Mouse (Mus musculus): ENCODE measurements around the gene Polr2h.

Gene Polr2h

DNA sequence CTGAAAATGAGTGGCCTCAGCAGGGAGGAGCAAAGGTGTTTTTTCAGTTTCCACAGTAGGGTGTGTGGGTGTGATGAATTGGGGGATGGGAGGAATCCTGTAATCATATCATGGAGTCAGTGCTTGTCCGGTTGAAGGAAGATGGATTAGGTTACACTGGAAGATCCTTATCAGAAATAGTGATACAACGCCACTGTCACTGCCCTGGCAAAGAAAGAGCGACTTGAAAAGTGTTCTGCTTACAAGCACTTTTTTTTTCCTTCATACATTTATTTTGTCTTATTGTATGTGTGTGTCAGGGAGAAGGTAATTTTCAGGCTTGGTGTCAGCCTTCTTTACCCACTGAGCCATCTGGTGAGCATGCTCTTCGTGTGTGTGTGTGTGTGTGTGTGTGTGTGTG lies 5.3 kb downstream of the Polr2h start:
- DNase-seq (ENCODE audit: low spot score), result no peak

DNA sequence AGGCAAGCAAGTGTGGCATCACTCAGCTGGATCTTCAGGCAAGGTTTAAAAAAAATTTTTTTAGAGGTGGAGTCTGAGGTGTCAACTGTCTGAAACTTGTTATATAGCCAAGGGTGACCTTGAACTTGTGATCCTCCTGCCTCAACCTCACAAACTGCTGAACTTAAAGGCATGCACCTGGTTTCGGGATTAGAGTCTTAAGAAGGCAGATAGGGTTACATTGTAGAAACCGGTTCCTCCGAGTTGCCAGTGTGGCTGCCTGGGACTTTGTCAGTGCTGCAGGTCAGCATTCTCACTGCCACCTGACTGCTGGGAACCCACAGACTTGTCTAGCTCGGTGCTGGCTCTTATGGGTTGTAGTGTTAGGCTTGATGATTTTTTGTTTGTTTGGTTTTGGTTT lies 5.8 kb downstream of the Polr2h start:
- no peak for DNase-seq (ENCODE audit: low spot score)

DNA sequence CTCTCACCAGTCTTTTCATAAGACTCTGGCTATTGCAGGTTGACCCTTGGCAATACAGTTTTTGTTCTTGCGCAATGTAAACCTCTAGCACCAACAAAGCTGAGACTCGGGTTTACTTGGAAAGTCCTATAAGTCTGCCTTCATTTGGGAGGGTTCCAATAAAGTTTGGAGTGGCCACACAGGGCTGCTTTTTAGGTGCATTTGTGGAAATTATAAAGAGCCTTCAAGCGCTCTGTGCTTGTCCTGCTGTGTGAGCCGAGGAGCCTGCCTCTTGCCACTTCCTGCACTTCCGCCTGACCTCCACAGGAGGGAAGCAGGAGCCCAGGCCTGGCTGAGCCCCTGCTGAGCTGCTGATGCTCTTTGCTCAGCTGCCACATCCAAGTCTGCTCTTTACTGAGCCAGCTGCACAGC lies 6.9 kb downstream of the Polr2h start:
- no peak for DNase-seq (ENCODE audit: low spot score)

DNA sequence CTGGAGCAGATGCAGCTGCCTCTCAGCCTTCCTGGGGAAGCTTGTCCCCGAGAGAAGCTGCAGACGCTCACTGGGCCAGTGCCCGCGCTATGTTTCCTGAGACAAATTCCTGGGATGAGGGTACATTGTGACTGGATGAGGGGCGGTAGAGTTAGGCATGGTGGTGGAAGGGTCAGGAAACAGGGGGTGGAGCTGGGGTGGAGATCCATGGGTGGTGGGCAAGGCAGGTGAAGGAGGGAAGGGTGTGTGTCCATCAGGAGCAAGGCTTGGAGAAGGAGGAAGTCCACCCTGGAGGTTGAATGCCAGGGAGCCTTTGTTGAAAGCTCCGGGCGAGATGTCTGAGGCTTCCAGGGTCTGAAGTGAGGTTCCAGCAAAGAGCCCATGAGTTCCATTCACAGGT lies 7.9 kb downstream of the Polr2h start:
- no peak for DNase-seq (ENCODE audit: low spot score)

DNA sequence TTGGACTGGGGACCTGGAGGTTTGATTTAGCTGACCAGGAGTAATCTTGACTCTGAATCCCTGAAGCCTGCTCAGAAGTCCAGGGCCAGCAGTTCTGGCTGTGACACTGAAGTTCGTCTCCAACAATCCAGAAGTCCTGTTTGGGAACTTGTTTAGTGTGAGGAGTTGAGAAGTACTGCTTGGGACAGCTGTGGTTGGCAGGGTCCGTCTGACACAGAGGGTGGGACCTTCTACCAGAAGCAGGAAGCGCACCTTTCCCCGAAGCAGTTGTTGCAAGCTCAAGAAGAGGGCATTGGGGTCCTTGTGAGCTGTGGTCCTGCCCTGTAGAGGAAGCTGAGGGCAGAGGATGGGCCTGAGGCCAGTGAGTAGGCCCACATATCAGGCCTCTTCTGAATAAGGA lies 8.3 kb downstream of the Polr2h start:
- no peak for DNase-seq (ENCODE audit: low spot score)

DNA sequence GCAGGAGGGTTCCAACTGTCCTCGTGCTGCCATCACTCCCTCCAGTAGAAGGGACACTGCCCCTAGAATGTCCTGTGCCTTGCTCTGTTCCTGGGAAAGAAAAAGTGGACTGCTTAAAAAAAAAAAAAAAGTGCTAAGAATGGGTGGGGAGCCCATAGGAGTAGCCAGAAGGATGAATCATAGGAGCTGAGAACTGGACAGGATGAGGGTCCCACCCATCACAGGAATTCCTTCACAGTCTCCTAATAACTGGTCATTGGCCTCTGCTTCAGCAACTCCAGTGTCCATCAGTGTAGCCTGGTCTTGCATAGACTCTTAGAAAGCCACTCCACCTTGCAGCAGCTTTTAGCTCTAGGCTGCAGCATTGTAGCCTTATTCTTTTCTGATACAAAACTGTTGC lies 8.9 kb downstream of the Polr2h start:
- DNase-seq (ENCODE audit: low spot score), result no peak

DNA sequence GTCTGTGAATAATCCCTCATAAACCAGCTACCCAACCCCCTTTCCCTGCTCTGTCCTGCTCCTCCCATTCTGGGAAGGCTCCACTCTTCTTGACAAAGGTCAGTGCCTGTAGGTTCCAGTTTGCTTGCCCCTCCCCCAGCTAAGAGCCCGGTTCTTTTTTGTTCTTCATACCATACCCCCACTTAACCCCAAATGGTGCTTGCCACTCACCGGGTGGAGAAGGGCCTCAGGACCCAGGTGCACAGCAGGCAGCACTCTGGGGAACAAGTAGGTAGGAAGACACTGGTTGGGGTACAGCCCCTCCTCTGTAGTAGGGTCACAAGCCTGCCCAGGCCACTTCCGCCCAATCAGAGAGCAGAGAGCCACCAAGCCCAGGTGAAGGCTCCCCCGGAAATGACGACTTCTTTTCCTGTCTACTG lies 12.8 kb downstream of the Polr2h start:
- no peak for DNase-seq (ENCODE audit: low spot score)

DNA sequence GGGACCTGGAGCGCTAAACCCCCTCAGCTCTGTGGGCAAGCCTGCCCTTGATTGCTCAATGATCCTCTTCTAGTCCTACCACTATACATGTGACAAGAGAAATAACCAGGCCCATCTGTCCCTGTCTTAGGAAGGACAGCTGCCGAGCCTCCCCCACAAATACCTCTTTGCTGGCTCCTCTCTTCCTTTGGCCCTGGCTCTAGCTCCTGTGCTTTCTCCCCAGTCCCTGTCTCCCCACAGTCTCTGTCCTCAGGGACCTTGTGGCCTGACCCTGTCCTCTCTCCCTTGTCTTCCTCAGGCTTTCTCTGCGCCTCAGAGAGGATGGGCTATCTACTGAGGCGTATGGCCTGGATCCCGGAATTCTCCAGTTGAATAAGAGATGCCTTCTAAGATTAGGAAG lies 14.2 kb downstream of the Polr2h start:
- DNase-seq (ENCODE audit: low spot score), result no peak

DNA sequence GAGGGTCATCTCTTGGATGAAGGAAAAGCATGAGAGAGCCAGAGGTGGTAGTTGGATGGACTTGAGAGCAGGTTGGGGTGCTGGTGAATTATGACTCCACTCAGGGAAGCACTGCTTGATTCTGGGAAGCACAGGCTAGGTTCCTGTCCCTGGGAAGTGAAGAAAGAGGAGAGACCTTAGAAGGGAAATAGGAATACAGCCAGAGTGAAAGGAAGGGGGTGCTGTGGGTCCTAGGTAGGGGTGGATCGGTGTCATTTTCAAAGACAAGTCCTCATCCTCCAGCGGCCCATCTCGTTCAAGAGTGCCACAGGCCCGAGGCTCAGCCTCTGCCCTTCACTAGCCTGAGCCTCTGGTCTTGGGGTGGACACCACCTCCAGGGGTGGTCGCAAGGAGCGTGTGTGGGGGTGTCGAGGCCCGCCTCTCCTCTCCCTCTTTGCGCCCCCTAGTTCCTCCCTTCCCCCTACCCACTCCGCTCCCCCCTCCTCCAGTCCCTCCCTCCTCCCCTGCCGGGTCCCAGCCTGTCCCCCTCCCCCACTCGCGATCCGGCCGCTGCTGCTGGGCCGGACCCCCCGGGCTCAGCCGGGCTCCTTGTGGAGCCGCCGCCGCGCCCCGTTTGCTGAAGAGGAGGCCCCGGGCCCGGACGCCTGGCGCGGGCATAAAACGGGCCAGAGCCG lies 14.9 kb downstream of the Polr2h start:
- DNase-seq (ENCODE audit: low spot score), result no peak

DNA sequence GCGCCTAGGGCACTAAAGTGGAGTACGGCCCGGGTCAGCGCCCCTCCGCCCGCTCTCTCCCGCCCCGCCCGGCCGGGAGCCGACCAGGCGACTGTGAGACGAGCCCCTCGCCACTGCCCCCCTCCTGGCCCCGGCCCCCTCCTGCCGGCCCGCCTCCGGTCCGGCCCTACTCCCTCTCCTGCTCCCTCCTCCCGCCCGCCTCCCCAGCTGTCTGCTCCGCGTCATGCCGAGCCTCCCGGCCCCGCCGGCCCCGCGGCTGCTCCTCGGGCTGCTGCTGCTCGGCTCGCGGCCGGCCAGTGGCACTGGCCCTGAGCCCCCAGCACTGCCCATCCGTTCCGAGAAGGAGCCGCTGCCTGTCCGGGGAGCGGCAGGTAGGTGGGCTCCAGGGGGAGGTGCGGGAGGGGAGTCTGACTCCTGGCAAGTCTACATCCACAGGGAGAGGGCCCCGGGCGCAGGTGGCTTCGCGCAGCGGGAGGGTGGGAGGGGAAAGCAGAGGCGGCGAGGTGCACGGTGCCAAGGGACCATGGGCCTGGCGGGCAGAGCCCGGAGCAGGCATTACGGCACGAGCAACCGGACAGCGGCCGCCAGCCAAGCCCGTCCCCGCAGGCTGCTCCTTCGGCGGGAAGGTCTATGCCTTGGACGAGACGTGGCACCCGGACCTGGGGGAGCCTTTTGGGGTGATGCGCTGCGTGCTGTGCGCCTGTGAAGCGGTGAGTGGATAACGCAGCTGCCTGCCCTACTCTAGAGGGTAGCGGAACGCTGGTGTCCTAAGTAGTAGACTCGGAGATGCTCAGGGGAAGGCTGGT lies 15.7 kb downstream of the Polr2h start, which contains the start of gene Chrd:
Gene Chrd, plus strand, starts transcription at position 203 of the 806 bp plus-strand sequence.
- no peak for DNase-seq (ENCODE audit: low spot score)

DNA sequence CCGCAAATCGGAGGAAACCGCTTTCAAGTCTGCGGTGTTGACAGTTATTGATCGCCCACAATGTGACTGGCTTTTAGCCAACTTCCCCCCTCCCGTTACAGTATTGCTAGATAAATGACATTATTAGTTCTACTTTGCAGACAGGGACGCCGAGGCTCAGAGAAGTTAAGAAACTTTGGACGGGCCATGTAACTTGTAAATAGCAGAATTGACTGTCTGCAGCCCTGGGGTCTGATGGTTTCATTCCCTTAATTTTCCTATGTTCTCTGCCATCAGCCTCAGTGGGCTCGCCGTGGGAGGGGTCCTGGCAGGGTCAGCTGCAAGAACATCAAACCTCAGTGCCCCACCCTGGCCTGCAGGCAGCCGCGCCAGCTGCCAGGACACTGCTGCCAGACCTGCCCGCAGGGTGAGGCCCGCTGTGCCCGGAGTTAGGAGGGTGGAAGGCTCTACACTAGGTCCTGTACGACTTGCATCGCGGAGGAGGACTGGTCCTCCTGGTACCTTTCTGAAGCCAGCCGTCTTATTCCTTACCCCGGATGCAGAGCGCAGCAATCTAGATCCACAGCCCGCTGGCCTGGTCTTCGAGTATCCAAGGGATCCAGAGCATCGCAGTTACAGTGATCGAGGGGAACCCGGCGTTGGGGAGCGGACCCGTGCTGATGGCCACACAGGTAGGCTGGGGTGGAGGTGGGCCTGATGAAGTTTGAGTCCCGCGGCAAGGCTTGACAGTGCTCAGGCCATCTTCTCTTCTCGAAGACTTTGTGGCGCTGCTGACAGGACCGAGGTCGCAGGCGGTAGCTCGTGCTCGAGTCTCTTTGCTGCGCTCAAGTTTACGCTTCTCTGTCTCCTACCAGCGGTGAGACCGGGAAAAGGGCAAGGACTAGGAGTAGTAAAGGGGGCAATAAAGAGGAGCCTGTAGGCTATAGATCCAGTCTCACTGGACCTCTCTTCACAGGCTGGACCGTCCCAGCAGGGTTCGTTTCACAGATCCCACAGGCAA lies 16.6 kb downstream of the Polr2h start, which contains the start of gene Thpo:
Gene Thpo, minus strand, starts transcription at position 781 of the 1,000 bp plus-strand sequence.
- no peak for DNase-seq (ENCODE audit: low spot score)

DNA sequence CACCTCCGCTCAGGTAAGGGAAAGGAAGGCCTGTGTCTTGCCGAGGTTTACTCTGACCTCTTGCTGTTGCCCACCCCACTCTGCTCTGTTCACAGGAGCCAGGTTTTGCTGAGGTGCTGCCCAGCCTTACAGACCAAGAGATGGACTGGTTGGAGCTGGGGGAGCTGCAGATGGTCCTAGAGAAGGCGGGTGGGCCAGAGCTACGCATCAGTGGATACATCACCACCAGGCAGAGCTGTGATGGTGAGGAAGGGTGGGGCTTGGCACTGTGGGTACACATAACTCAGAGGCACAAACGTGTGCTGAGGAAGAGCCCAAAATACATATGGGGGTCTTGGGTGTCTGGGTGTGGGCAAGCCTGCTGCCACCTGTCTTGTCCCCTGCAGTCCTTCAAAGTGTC lies 18.2 kb downstream of the Polr2h start:
- no peak for DNase-seq (ENCODE audit: low spot score)

DNA sequence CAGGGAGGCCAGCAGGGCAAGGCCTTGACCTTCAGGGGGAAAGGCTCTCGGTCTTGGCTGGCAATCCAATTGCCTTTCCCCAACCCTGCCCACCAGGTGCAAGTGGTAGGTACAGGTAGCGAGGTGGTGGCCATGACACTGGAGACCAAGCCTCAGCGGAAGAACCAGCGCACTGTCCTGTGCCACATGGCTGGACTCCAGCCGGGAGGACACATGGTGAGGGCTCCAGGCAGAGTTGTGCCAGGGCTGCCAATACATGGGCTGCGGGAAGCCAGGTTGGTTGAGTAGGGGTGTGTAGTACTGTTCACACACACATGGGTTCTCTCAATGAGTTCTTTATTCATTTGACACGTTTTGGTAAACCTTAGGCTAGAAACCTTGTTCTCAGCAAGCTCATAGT lies 18.7 kb downstream of the Polr2h start:
- no peak for DNase-seq (ENCODE audit: low spot score)

DNA sequence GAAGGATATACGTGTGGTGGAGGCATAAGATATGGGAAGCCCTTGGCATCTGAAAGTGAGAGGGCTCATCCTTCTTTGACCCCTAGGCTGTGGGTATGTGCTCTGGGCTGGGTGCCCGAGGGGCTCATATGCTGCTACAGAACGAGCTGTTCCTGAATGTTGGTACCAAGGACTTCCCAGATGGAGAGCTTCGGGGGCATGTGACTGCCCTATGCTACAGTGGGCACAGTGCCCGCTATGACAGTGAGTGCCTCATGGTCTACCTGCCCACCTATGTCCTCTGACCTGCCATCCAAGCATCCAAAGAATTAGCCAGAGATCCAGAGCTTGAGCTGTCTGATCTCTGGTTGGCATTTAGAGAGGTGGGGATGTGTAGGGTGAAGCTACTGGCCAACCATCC lies 19.4 kb downstream of the Polr2h start:
- no peak for DNase-seq (ENCODE audit: low spot score)

DNA sequence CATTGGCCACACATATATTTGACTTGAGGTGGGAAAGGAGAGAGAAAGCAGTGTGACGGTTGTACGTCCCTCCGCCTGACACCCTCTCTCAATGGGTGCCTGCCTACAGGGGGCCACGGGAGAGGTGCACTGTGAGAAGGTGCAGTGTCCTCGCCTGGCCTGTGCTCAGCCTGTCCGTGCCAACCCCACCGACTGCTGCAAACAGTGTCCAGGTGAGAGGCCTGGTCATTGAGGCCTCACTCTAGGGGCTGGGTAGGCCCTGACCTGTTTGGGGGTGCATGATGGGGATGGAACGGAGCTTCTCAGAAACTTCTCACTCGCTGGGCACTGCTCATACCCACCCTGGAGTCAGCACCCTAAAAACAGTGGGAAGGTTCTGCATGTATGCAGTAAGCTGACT lies 22.4 kb downstream of the Polr2h start:
- no peak for DNase-seq (ENCODE audit: low spot score)

DNA sequence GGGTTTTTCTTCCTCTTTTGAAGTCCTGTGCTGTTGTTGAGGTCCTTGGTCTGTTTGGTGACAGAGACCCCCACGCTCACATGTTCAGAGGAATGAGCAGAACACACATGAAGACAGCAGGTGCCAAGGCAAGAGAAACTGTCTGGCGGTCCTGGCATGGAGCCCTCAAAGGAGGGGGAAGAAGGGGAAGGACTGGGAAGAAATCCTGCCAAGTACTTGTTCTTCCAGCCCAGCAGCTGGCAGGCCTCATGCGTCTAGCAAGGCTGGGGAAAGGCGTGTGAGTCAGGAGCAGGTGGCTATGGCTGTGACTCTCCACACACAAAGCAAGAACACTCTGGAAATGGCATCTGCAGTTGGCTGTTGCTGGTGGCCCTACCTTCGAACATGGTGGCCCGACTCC lies 29.2 kb downstream of the Polr2h start:
- no peak for DNase-seq (ENCODE audit: low spot score)

DNA sequence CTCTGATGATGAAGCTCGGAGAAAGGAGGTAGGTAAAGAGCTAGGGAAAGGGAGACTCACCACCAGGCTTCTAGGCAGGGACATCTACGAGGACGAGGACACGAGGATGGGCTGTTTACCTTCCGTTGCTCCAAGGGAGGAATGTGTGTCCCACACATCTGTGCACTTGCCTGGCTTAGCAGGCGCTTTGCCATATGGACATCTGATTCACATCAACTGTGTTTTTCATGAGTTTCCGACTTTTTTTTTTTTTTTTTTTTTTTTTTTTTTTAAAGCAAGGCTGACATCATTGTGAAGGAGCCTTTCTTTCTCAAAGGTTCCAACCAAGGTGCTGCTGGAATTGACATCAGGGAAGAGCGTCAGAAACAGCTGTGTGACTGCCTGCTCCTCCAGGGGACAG lies 33.1 kb downstream of the Polr2h start:
- no peak for DNase-seq (ENCODE audit: low spot score)

DNA sequence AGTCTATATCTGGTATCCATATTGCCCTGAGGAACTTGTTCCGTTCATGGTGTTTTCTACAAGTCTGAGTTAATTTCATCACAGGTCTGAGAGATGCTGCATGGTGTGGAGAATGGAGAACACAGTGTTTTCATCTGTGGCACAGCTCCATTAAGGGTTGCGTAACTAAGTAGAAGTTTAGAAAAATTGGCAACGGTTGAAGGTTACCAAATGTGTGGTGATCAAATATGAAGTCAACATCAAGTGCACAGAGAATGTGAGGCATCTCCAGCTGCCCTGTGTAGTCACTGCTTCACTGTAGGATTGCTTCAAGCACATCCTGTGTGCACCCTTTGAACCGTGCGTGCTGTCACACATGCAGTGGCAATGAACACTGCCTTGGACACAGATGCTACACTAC lies 38.6 kb downstream of the Polr2h start:
- no peak for DNase-seq (ENCODE audit: low spot score)

DNA sequence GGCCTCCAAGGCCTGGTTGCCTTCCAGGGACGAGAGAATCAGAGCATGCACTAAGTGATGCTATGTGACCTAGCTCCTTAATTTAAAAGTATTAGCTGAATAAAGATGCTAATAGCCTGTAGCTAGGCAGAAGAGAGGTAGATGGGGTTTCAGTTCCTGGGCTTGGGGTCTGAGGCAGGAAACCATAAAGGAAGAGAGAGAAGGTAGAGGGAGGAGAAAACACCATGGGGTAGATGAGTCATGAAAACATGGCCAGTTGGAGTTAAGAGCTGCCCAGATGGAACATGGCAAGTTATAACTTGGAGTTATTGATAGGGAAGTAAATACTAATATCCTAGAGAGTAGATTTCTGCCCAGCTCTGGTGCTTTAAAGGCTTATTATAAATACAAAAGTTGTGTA lies 39.9 kb downstream of the Polr2h start:
- no peak for DNase-seq (ENCODE audit: low spot score)

DNA sequence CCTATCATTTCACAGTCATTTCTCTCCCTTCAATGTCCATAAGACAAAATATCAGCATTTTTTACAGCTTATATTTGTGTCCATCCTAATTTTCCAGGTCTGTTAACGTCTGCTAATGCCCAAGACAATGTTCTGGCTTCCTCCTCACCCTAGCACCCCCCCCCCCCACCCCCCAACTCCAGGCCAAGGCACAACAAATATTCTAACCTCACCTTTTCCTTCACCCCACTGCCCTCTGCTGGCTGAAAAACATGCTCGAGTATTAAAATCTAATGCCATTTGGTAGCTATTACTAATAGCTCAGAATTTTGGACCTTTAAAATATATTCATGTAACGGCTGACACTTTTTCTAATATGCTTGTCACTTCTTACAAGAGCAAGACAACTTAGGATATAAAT lies 44.2 kb downstream of the Polr2h start:
- DNase-seq (ENCODE audit: low spot score), result no peak

DNA sequence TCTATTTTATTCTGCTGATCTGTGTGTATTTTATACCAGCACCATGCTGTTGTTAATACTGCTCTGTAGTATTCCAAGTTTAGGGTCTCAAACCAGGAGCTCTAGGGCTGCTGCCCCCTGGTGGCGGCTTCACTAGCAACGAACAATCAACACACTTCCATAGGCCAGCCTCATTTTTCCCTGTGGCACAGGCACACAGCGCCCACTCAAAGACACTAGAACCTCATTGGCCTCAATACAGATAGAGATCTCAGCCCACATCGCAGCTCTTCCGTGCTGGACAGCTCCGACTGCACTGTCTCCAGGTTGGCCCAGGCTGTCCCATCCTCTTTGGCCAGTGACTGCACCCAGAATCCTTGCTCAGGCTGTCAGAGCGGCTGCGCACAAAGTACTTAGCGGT lies 47.8 kb downstream of the Polr2h start:
- no peak for DNase-seq (ENCODE audit: low spot score)

Data from layer of hippocampus, adult 9-10 months (tissue).